Mouse (Mus musculus) lung, adult 2 months (tissue): ENCODE data around the gene Qrich1. TPM values are rescaled to one million over a fixed set of nuclear protein-coding genes. Genes with fewer than 3 reads are reported as not detected.
A peak's percentile ranks its signal among the peaks of the same experiment; 100 is the strongest.

Experiments
- DNase-seq: peaks from one replicate; pipeline ENCODE4 v3.0.0; 2022
- H3K4me1 ChIP-seq: fragments of 200-500 bp; 2 replicates; pipeline ENCODE4 v1.6.1; 2011; ENCODE audit warnings: low read length; ENCODE audit not compliant: control insufficient read depth, insufficient read depth
- H3K4me3 ChIP-seq: fragments of 200-500 bp; replicated peaks from 2 replicates; pipeline ENCODE3; 2011; ENCODE audit warnings: low read depth, mild to moderate bottlenecking, control low read depth, low read length; ENCODE audit errors: extremely low read depth
- CTCF ChIP-seq: fragments of 200-500 bp; IDR thresholded peaks from 2 replicates; pipeline ENCODE4 v1.5.1; 2011; ENCODE audit warnings: mild to moderate bottlenecking, low read length, control low read depth; ENCODE audit not compliant: insufficient read depth
- POLR2A ChIP-seq: fragments of 200-500 bp; IDR thresholded peaks from 2 replicates; pipeline ENCODE4 v1.6.1; 2011; ENCODE audit warnings: low read depth, mild to moderate bottlenecking, control low read depth, low read length, borderline replicate concordance; ENCODE audit errors: extremely low read depth
- WGBS: fragments of 180-500 bp; shearing (Covaris S2); methylation state at CpG from one replicate; pipeline ENCODE4 v1.1.7; 2018; 5-methylcytosine and 5-hydroxymethylcytosine counted together
- polyA plus RNA-seq: library from polyadenylated mRNA; depleted of rRNA; stranded (reverse); fragments of >200 nt; gene quantifications from 2 replicates; pipeline ENCODE4 v1.2.3, GENCODE M21; 2012

The Qrich1 gene
- polyA plus RNA-seq, 1 experiment, result 64.4 TPM

GRCm38 (mm10) chr9:108481520-108482210 is 34.9 kb upstream of the Qrich1 start:
- H3K4me3 ChIP-seq, result no peak overlapping the region
- peaks cover 5% of the 10 kb centered on the region for H3K4me1 ChIP-seq
- DNase-seq, result no peak
- WGBS, result 87% methylated on average over 19 of the region's 19 CpGs
- TF ChIP-seq POLR2A, result no peak
- TF ChIP-seq CTCF, result no peak

- WGBS, result 94% methylated on average over 18 of the region's 18 CpGs
Measured at GRCm38 (mm10) chr9:108483051-108483790, 33.4 kb upstream of the Qrich1 start.

GRCm38 (mm10) chr9:108484021-108484420 is 32.6 kb upstream of the Qrich1 start:
- Histone ChIP-seq H3K4me3 (no peak overlapping the region), H3K4me1 (peaks cover 5% of the 10 kb centered on the region)
- no peak for TF ChIP-seq CTCF
- no peak for TF ChIP-seq POLR2A
- 93% methylated on average over 15 of the region's 15 CpGs for WGBS
- no peak for DNase-seq

More at GRCm38 (mm10) chr9:108483051-108483790, 33.4 kb upstream of the Qrich1 start:
- H3K4me3 ChIP-seq, result no peak overlapping the region
- DNase-seq, result no peak
- TF ChIP-seq POLR2A, result no peak
- TF ChIP-seq CTCF, result no peak
- H3K4me1 ChIP-seq, result peaks cover 5% of the 10 kb centered on the region

GRCm38 (mm10) chr9:108485301-108485875 is 31.2 kb upstream of the Qrich1 start:
- TF ChIP-seq CTCF (no peak), POLR2A (no peak)
- 94% methylated on average over 19 of the region's 19 CpGs for WGBS
- no peak for DNase-seq

GRCm38 (mm10) chr9:108486973-108487530 is 29.6 kb upstream of the Qrich1 start:
- no peak for DNase-seq
- 94% methylated on average over 8 of the region's 8 CpGs for WGBS
- TF ChIP-seq CTCF (no peak), POLR2A (no peak)
- Histone ChIP-seq H3K4me1 (peaks cover 7% of the 10 kb centered on the region), H3K4me3 (no peak overlapping the region)

More at GRCm38 (mm10) chr9:108485301-108485875, 31.2 kb upstream of the Qrich1 start:
- no peak overlapping the region for H3K4me3 ChIP-seq
- H3K4me1 ChIP-seq, result peaks cover 5% of the 10 kb centered on the region; the same call in 1 of the 2 replicates

GRCm38 (mm10) chr9:108488403-108488802 is 28.2 kb upstream of the Qrich1 start:
- 92% methylated on average over 17 of the region's 17 CpGs for WGBS
- H3K4me3 ChIP-seq, result no peak overlapping the region
- H3K4me1 ChIP-seq, result peaks cover 7% of the 10 kb centered on the region
- DNase-seq, result no peak
- no peak for TF ChIP-seq POLR2A
- no peak for TF ChIP-seq CTCF

- Histone ChIP-seq H3K4me1 (peaks cover 7% of the 10 kb centered on the region), H3K4me3 (no peak overlapping the region)
- 94% methylated on average over 20 of the region's 20 CpGs for WGBS
- no peak for TF ChIP-seq POLR2A
- no peak for DNase-seq
Measured at GRCm38 (mm10) chr9:108489215-108489614, 27.4 kb upstream of the Qrich1 start.

- peak overlapping the region; percentile 66 for H3K4me3 ChIP-seq
- TF ChIP-seq POLR2A, result no peak
- no peak for TF ChIP-seq CTCF
- H3K4me1 ChIP-seq, result peaks cover 7% of the 10 kb centered on the region
- 52% methylated on average over 26 of the region's 26 CpGs for WGBS
- no peak for DNase-seq
Measured at GRCm38 (mm10) chr9:108489702-108490558, 26.7 kb upstream of the Qrich1 start.

GRCm38 (mm10) chr9:108490559-108491285 is 25.9 kb upstream of the Qrich1 start, which contains the start of gene Usp19:
Usp19 (plus strand) TSS chr9:108490602.
- H3K4me1 ChIP-seq, result peaks cover 7% of the 10 kb centered on the region
- peak within 1 kb of the TSS; percentile 85 for H3K4me3 ChIP-seq
- TF ChIP-seq POLR2A (peak; percentile 62; the same call in 1 of the 2 replicates), CTCF (no peak)
- WGBS, result under 1% methylated on average over 69 of the region's 69 CpGs
- DNase-seq, result peak; percentile 94
